Mouse (Mus musculus) stomach, embryonic 14.5 days (tissue): ENCODE results near the gene Rbfox3. TPM values are rescaled to one million over a fixed set of nuclear protein-coding genes. Genes with fewer than 3 reads are reported as not detected.

Experiments
- ATAC-seq: fragments of 200-750 bp; cut with Nextera tagmentation; 2 replicates; pipeline ENCODE4 v1.8.0; 2017; ENCODE audit warnings: low read depth, moderate TSS enrichment; ENCODE audit not compliant: insufficient number of reproducible peaks, insufficient read depth, low FRiP score
- H3K27ac ChIP-seq: fragments of 300-500 bp; sonication (generic); 2 replicates; pipeline ENCODE4 v1.5.1; 2014; ENCODE audit warnings: mild to moderate bottlenecking, low read length, moderate library complexity, mixed read lengths
- H3K27me3 ChIP-seq: fragments of 300-500 bp; sonication (generic); 2 replicates; pipeline ENCODE4 v1.6.1; 2014; ENCODE audit warnings: low read length, control low read depth, mixed read lengths; ENCODE audit not compliant: control insufficient read depth, insufficient read depth
- H3K36me3 ChIP-seq: fragments of 300-500 bp; sonication (generic); 2 replicates; pipeline ENCODE4 v1.6.1; 2014; ENCODE audit warnings: mild to moderate bottlenecking, control low read depth, low read length, moderate library complexity, mixed read lengths; ENCODE audit not compliant: control insufficient read depth, insufficient read depth
- H3K4me1 ChIP-seq: fragments of 300-500 bp; sonication (generic); 2 replicates; pipeline ENCODE4 v1.6.1; 2014; ENCODE audit warnings: low read length, control low read depth, mixed read lengths; ENCODE audit not compliant: control insufficient read depth, insufficient read depth
- H3K4me2 ChIP-seq: fragments of 300-500 bp; sonication (generic); replicated peaks from 2 replicates; pipeline ENCODE4 v1.6.1; 2014; ENCODE audit warnings: low read depth, low read length, control low read depth
- H3K4me3 ChIP-seq: fragments of 300-500 bp; sonication (generic); 2 replicates; pipeline ENCODE4 v1.5.1; 2014; ENCODE audit warnings: low read depth, low read length, control low read depth
- H3K9ac ChIP-seq: fragments of 300-500 bp; sonication (generic); replicated peaks from 2 replicates; pipeline ENCODE4 v1.6.1; 2014; ENCODE audit warnings: low read depth, mild to moderate bottlenecking, control low read depth, low read length, moderate library complexity, mixed read lengths
- H3K9me3 ChIP-seq: fragments of 300-500 bp; sonication (generic); 2 replicates; pipeline ENCODE4 v1.6.1; 2016; ENCODE audit warnings: low read depth, low read length, control low read depth; ENCODE audit not compliant: control insufficient read depth
- whole genome bisulfite sequencing: fragments of 180-500 bp; shearing (Covaris S2); extraction: QIAGEN DNeasy Blood & Tissue Kit; methylation state at CpG from one replicate; pipeline ENCODE4 v1.1.7; 2014; 5-methylcytosine and 5-hydroxymethylcytosine counted together
- polyA plus RNA-seq: library from polyadenylated mRNA; unstranded; fragments of >200 nt; fragmentation: Nextera tagmentation; extraction: Ambion mirVana; gene quantifications from 2 replicates; pipeline ENCODE4 v1.2.1, GENCODE M21; 2014

Gene Rbfox3
- polyA plus RNA-seq, 1 experiment from 2014 or later, result 1.2 TPM

GRCm38 (mm10) chr11:118890992-118891398 is 20.4 kb downstream of the Rbfox3 start:
- Histone ChIP-seq H3K36me3 (no peaks in the 10 kb centered on the region), H3K9ac (no peak overlapping the region), H3K4me3 (no peak overlapping the region), H3K4me2 (no peak overlapping the region), H3K4me1 (no peaks in the 10 kb centered on the region), H3K27ac (no peak overlapping the region), H3K27me3 (no peaks in the 10 kb centered on the region), H3K9me3 (no peaks in the 10 kb centered on the region)
- no peak for ATAC-seq
- 80% methylated on average over 16 of the region's 16 CpGs for WGBS

DNA sequence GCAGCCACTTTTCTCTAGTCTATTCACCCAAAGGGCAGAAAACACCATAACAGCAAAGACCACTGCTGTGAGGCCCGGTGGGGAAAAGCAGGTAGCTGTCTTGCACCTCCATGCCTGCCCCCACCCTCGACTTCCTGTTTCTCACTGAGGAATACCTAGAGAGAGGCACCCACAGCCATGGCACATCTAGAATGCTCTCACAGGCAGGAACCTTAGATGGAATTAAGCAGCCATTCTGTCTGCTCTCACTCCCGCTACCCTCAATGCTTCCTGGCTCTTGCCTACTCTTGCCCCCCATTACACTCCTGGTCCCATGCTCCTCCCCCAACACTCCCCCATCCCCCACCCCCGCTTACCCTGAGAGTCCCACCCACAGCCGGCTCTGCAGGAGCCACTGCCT is 20.9 kb downstream of the Rbfox3 start:
- no peak overlapping the region for H3K4me3 ChIP-seq
- H3K36me3 ChIP-seq, result no peaks in the 10 kb centered on the region
- H3K4me1 ChIP-seq, result no peaks in the 10 kb centered on the region
- no peak overlapping the region for H3K27ac ChIP-seq
- H3K9me3 ChIP-seq, result no peaks in the 10 kb centered on the region
- 57% methylated on average over 5 of the region's 5 CpGs for WGBS
- no peaks in the 10 kb centered on the region for H3K27me3 ChIP-seq
- no peak for ATAC-seq
- H3K4me2 ChIP-seq, result no peak overlapping the region
- H3K9ac ChIP-seq, result no peak overlapping the region

DNA sequence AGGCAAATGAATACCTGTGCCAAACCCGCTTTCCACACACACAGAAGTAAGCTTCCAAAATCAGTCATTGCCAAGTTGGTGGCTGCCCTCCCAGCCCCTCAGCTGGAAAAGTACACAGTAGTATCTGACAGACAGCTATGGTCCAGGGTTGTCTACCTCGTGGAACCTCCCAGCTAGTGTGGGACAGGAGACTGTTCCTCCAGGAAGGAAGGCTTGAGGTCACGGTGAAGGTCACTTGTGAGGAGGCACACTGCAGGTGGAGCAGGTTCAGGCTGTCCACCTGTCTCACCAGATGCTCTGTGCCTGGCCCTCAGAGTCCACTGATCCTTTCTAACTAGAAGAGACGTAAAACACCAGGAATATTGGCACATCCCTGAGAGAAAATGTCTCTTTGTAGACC is 21.9 kb downstream of the Rbfox3 start:
- H3K9me3 ChIP-seq, result no peaks in the 10 kb centered on the region
- no peak for ATAC-seq
- no peak overlapping the region for H3K4me2 ChIP-seq
- no peaks in the 10 kb centered on the region for H3K4me1 ChIP-seq
- no peak overlapping the region for H3K9ac ChIP-seq
- no peaks in the 10 kb centered on the region for H3K36me3 ChIP-seq
- no peak overlapping the region for H3K27ac ChIP-seq
- H3K27me3 ChIP-seq, result no peaks in the 10 kb centered on the region
- WGBS, result 67% methylated on average over 4 of the region's 4 CpGs
- no peak overlapping the region for H3K4me3 ChIP-seq

DNA sequence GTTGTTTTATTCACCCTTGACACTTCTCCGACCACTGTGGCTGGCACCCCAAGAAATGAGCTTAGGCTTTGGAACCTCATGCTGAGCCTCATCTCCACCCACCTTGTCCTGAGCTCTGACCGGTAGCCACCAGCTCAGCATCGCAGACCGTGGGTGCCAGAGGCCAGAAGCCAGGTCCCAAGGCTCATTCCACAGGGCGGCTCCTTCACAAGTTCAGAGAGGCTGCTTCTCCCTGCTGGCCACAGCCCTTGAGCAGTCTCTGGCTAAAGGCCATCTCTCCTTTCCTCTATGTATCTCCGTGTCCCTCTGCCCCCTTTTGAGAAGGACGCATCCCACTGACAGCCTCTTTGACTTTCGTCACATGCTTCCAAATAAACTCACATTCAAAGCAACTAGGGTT is 23.0 kb downstream of the Rbfox3 start:
- Histone ChIP-seq H3K27ac (no peak overlapping the region), H3K4me2 (no peak overlapping the region), H3K9me3 (no peaks in the 10 kb centered on the region), H3K4me1 (no peaks in the 10 kb centered on the region), H3K4me3 (no peak overlapping the region), H3K36me3 (no peaks in the 10 kb centered on the region), H3K27me3 (no peaks in the 10 kb centered on the region), H3K9ac (no peak overlapping the region)
- ATAC-seq, result no peak
- WGBS, result 70% methylated on average over 8 of the region's 8 CpGs

GRCm38 (mm10) chr11:118887206-118887605 is 24.2 kb downstream of the Rbfox3 start:
- no peak overlapping the region for H3K4me3 ChIP-seq
- H3K27ac ChIP-seq, result no peak overlapping the region
- no peaks in the 10 kb centered on the region for H3K36me3 ChIP-seq
- no peaks in the 10 kb centered on the region for H3K27me3 ChIP-seq
- no peak overlapping the region for H3K9ac ChIP-seq
- H3K4me1 ChIP-seq, result no peaks in the 10 kb centered on the region
- no peak overlapping the region for H3K4me2 ChIP-seq
- no peaks in the 10 kb centered on the region for H3K9me3 ChIP-seq
- no peak for ATAC-seq

DNA sequence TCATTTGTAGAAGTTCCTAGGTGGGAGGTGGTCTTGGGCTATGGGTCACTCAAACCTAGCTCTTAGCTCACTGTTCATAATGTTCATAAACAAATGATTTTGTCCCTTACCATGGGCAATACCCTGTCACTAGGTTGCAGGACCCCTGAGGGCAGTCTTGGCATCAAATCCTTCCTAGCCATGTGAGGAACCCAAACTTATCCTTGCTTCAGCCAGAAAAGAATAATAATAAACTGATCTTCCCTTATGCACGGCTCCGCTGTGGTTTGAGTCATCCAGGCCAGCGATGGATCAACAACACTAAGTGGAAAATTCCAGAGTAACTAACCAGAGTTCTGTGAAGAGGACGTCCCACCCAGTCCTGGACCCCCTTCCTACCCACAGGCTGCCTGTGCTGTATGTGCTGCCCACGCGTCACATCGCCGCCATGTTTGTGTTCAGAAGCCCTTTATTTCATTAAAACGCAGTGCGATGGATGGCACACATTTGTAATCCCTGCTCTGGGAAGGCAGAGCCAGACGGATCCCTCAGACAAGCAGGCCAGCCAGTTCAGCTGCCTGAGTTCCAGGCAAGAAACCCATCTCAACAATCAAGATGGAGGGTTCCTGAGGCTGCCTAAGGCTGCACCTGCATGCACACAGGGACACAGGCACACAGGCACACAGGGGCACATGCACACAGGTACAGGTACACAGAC is 25.0 kb downstream of the Rbfox3 start:
- no peak overlapping the region for H3K9ac ChIP-seq
- 86% methylated on average over 11 of the region's 11 CpGs for WGBS
- ATAC-seq, result no peak

DNA sequence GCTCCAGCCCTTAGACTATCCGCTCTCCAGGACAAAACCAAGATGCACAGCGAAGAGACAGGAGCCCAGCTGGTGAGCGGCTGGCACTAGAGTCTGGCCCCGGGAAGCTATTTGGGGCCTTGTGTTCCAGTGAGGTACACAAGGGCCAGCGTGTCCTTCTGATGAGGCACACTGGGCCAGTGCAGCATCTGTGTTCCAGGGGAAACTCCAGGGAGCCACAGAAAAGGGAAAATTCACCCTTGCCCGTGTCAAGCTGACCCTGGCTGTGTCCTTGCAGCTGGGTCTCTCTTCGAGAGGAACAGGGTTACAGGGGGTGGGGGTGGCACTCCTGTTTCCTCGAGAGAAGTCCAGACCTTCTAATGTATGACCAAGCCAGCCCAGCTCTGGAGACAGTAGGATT is 25.8 kb downstream of the Rbfox3 start:
- no peaks in the 10 kb centered on the region for H3K4me1 ChIP-seq
- H3K36me3 ChIP-seq, result no peaks in the 10 kb centered on the region
- H3K27ac ChIP-seq, result no peak overlapping the region
- no peaks in the 10 kb centered on the region for H3K9me3 ChIP-seq
- no peak overlapping the region for H3K4me3 ChIP-seq
- H3K9ac ChIP-seq, result no peak overlapping the region
- no peak overlapping the region for H3K4me2 ChIP-seq
- H3K27me3 ChIP-seq, result no peaks in the 10 kb centered on the region
- no peak for ATAC-seq
- 81% methylated on average over 8 of the region's 8 CpGs for WGBS

More for the DNA sequence above, 25.0 kb downstream of the Rbfox3 start:
- Histone ChIP-seq H3K4me1 (no peaks in the 10 kb centered on the region), H3K9me3 (no peaks in the 10 kb centered on the region), H3K27ac (no peak overlapping the region), H3K4me2 (no peak overlapping the region), H3K36me3 (no peaks in the 10 kb centered on the region), H3K4me3 (no peak overlapping the region), H3K27me3 (no peaks in the 10 kb centered on the region)

- H3K4me3 ChIP-seq, result no peak overlapping the region
- no peaks in the 10 kb centered on the region for H3K36me3 ChIP-seq
- no peaks in the 10 kb centered on the region for H3K4me1 ChIP-seq
- no peak overlapping the region for H3K27ac ChIP-seq
- H3K9ac ChIP-seq, result no peak overlapping the region
- 84% methylated on average over 16 of the region's 16 CpGs for WGBS
- no peaks in the 10 kb centered on the region for H3K27me3 ChIP-seq
- ATAC-seq, result no peak
- no peak overlapping the region for H3K4me2 ChIP-seq
- H3K9me3 ChIP-seq, result no peaks in the 10 kb centered on the region
Measured at GRCm38 (mm10) chr11:118885135-118885534, 26.3 kb downstream of the Rbfox3 start.

GRCm38 (mm10) chr11:118883143-118883542 is 28.3 kb downstream of the Rbfox3 start:
- no peak for ATAC-seq
- no peak overlapping the region for H3K4me3 ChIP-seq
- 81% methylated on average over 9 of the region's 9 CpGs for WGBS
- H3K4me2 ChIP-seq, result no peak overlapping the region
- no peaks in the 10 kb centered on the region for H3K27me3 ChIP-seq
- H3K27ac ChIP-seq, result no peak overlapping the region
- no peaks in the 10 kb centered on the region for H3K36me3 ChIP-seq
- no peak overlapping the region for H3K9ac ChIP-seq
- H3K4me1 ChIP-seq, result no peaks in the 10 kb centered on the region
- no peaks in the 10 kb centered on the region for H3K9me3 ChIP-seq
